Mouse (Mus musculus) cerebellum, adult 2 months (tissue): ENCODE measurements around the gene Npepl1.

Experiments used
- CTCF ChIP-seq: fragments of 200-500 bp; IDR thresholded peaks from 2 replicates; pipeline ENCODE4 v1.5.1; 2011; ENCODE audit warnings: low read depth, mild to moderate bottlenecking, control low read depth, low read length, moderate library complexity, borderline replicate concordance; ENCODE audit not compliant: insufficient read depth
- POLR2A ChIP-seq: fragments of 200-500 bp; IDR thresholded peaks from 2 replicates; pipeline ENCODE4 v1.6.1; 2011; ENCODE audit warnings: low read length, control low read depth, borderline replicate concordance; ENCODE audit not compliant: insufficient read depth

DNA sequence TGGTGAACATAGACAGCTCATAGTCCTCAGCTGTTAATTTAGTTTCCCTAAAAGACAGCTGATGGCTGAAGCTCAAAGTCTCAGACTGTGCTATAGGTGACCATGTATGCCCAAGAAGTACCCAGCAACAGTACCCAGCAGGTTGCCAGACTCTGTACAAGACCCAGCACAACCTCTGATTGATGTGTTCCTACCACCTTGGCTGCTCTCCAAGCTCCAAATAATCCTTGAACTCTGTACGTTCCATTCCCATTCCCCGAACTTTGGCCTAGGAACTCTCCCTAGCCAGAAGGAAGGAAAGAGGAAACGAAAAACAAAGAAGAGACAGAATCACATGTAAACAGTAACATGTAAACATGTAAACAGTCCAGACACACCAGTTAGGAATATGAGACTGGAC is 50.3 kb downstream of the Npepl1 start:
- TF ChIP-seq POLR2A (no peak), CTCF (no peak)
